ENCODE assay signal across 22 mouse cellular contexts in genomic region chr9:92587391-92587790, GRCm38 (mm10). TPM values are rescaled to one million over a fixed set of nuclear protein-coding genes. Genes with fewer than 3 reads are reported as not detected.
DNase-seq lines count a peak whose midpoint lies in the region; ATAC-seq and TF ChIP-seq lines count a peak whose summit lies in the region.
"Had no signal": no experiment of that assay in that cellular context is flagged by ENCODE, and none has a peak within 500 bp of the region (broad histone marks: within the 10 kb centered on the region; RNA-seq: fewer than 3 reads in every experiment).

No protein-coding gene starts in this region.

- no peak for DNase-seq in forebrain, embryonic 14.5 days (ENCODE audit: low spot score)
- DNase-seq in hindbrain, postnatal 0 days (ENCODE audit: low spot score) = no peak
- peak; percentile 64 for DNase-seq in midbrain, embryonic 11.5 days (ENCODE audit: low spot score, missing footprints)
- DNase-seq in midbrain, embryonic 10.5 days (ENCODE audit: low spot score) = no peak
- no peak for DNase-seq in layer of hippocampus, postnatal 36 days
- DNase-seq: adrenal gland, adult 2 months; adrenal gland, postnatal 25 days; cerebellum, adult 18-20 months; cerebellum, adult 9-11 months; cerebellum, postnatal 36 days; gastrocnemius, adult 2 months; gastrocnemius, postnatal 25 days; heart, postnatal 10 days; heart, postnatal 4 days had no signal

- no peak overlapping the region for H3K4me2 ChIP-seq in forebrain, embryonic 15.5 days (replicated peaks)
- H3K4me2 ChIP-seq in forebrain, embryonic 14.5 days (ENCODE audit: low read length) = no peak overlapping the region
- H3K4me2 ChIP-seq in hindbrain, postnatal 0 days (ENCODE audit: low read depth, low read length) = no peak overlapping the region
- no peak overlapping the region for H3K4me2 ChIP-seq in hindbrain, embryonic 12.5 days (replicated peaks)
- H3K4me2 ChIP-seq in midbrain, embryonic 11.5 days = no peak overlapping the region
- H3K4me2 ChIP-seq: embryonic facial prominence, embryonic 15.5 days; hindbrain, embryonic 14.5 days had no signal

- no peak for TF ChIP-seq CTCF in hindbrain, postnatal 0 days (IDR thresholded peaks at IDR 0.05; ENCODE audit: low read depth)

- no peaks in the 10 kb centered on the region for H3K27me3 ChIP-seq in forebrain, embryonic 15.5 days
- H3K27me3 ChIP-seq in forebrain, embryonic 14.5 days (replicated peaks; ENCODE audit: control insufficient read depth, insufficient read depth, low read length) = no peaks in the 10 kb centered on the region
- no peaks in the 10 kb centered on the region for H3K27me3 ChIP-seq in hindbrain, postnatal 0 days (ENCODE audit: insufficient read depth, low read length)
- no peaks in the 10 kb centered on the region for H3K27me3 ChIP-seq in hindbrain, embryonic 12.5 days
- H3K27me3 ChIP-seq in midbrain, embryonic 11.5 days (ENCODE audit: control insufficient read depth, insufficient read depth, low read length) = no peaks in the 10 kb centered on the region
- no peaks in the 10 kb centered on the region for H3K27me3 ChIP-seq in midbrain, embryonic 10.5 days (ENCODE audit: low read depth, poor library complexity, severe bottlenecking)
- H3K27me3 ChIP-seq: embryonic facial prominence, embryonic 15.5 days had no signal

- H3K4me1 ChIP-seq in forebrain, embryonic 15.5 days = no peaks in the 10 kb centered on the region
- H3K4me1 ChIP-seq in forebrain, embryonic 14.5 days (ENCODE audit: control insufficient read depth, insufficient read depth, low read length) = no peaks in the 10 kb centered on the region
- H3K4me1 ChIP-seq in hindbrain, postnatal 0 days (ENCODE audit: insufficient read depth, low read length) = no peaks in the 10 kb centered on the region
- 0 out of 2 replicates have a peak, but pooled peaks cover 3% of the 10 kb centered on the region for H3K4me1 ChIP-seq in hindbrain, embryonic 12.5 days
- H3K4me1 ChIP-seq in midbrain, embryonic 11.5 days (ENCODE audit: control insufficient read depth, insufficient read depth, low read length) = no peaks in the 10 kb centered on the region
- H3K4me1 ChIP-seq in midbrain, embryonic 10.5 days = no peaks in the 10 kb centered on the region
- H3K4me1 ChIP-seq: embryonic facial prominence, embryonic 15.5 days had no signal

- ATAC-seq in forebrain, embryonic 15.5 days (replicated peaks) = peak; percentile 13; the same call in 1 of the 2 replicates
- ATAC-seq in forebrain, embryonic 14.5 days = no peak
- 0 out of 2 replicates have a peak, but pooled peaks have one; percentile 29 for ATAC-seq in hindbrain, postnatal 0 days
- ATAC-seq in hindbrain, embryonic 12.5 days (ENCODE audit: low FRiP score) = no peak
- no peak for ATAC-seq in midbrain, embryonic 11.5 days (ENCODE audit: low FRiP score)
- ATAC-seq: inflammation-experienced regulatory T-cells, adult 6 months; intestine, postnatal 0 days had no signal

- H3K9me3 ChIP-seq in forebrain, embryonic 15.5 days = no peaks in the 10 kb centered on the region
- no peaks in the 10 kb centered on the region for H3K9me3 ChIP-seq in forebrain, embryonic 14.5 days (replicated peaks; ENCODE audit: control insufficient read depth, low read length)
- no peaks in the 10 kb centered on the region for H3K9me3 ChIP-seq in hindbrain, postnatal 0 days (ENCODE audit: low read length)
- no peaks in the 10 kb centered on the region for H3K9me3 ChIP-seq in hindbrain, embryonic 12.5 days (replicated peaks)
- no peaks in the 10 kb centered on the region for H3K9me3 ChIP-seq in midbrain, embryonic 11.5 days (ENCODE audit: control insufficient read depth, low read length)
- H3K9me3 ChIP-seq in midbrain, embryonic 10.5 days (replicated peaks) = no peaks in the 10 kb centered on the region
- H3K9me3 ChIP-seq: embryonic facial prominence, embryonic 15.5 days; heart, embryonic 10.5 days had no signal

- H3K36me3 ChIP-seq in forebrain, embryonic 15.5 days = 0 out of 2 replicates have a peak, but pooled peaks cover 4% of the 10 kb centered on the region
- peaks cover 11% of the 10 kb centered on the region; the same call in 1 of the 2 replicates for H3K36me3 ChIP-seq in forebrain, embryonic 14.5 days (ENCODE audit: control insufficient read depth, insufficient read depth, low read length)
- peaks cover 9% of the 10 kb centered on the region; the same call in 1 of the 2 replicates for H3K36me3 ChIP-seq in hindbrain, postnatal 0 days (ENCODE audit: insufficient read depth, low read length)
- H3K36me3 ChIP-seq in hindbrain, embryonic 12.5 days = peaks cover 10% of the 10 kb centered on the region
- H3K36me3 ChIP-seq in midbrain, embryonic 11.5 days (ENCODE audit: control insufficient read depth, insufficient read depth, low read length) = peaks cover 4% of the 10 kb centered on the region; the same call in 1 of the 2 replicates
- peaks cover 38% of the 10 kb centered on the region for H3K36me3 ChIP-seq in midbrain, embryonic 10.5 days

- 98% methylated on average over 8 of the region's 8 CpGs for WGBS in forebrain, embryonic 15.5 days
- WGBS in forebrain, embryonic 14.5 days = 96% methylated on average over 8 of the region's 8 CpGs
- 99% methylated on average over 8 of the region's 8 CpGs for WGBS in hindbrain, postnatal 0 days
- 94% methylated on average over 8 of the region's 8 CpGs for WGBS in hindbrain, embryonic 12.5 days
- 94% methylated on average over 8 of the region's 8 CpGs for WGBS in midbrain, embryonic 11.5 days
- whole genome bisulfite sequencing in midbrain, embryonic 10.5 days = 97% methylated on average over 8 of the region's 8 CpGs

- H3K4me3 ChIP-seq in forebrain, embryonic 15.5 days = no peak overlapping the region
- no peak overlapping the region for H3K4me3 ChIP-seq in forebrain, embryonic 14.5 days (ENCODE audit: low read depth, low read length)
- H3K4me3 ChIP-seq in hindbrain, postnatal 0 days (ENCODE audit: low read length) = no peak overlapping the region
- no peak overlapping the region for H3K4me3 ChIP-seq in hindbrain, embryonic 12.5 days
- no peak overlapping the region for H3K4me3 ChIP-seq in midbrain, embryonic 11.5 days (ENCODE audit: low read depth, low read length)
- H3K4me3 ChIP-seq in midbrain, embryonic 10.5 days = no peak overlapping the region
- H3K4me3 ChIP-seq: embryonic facial prominence, embryonic 15.5 days; erythroblast, embryonic 14.5 days; gastrocnemius, adult 2 months; heart, embryonic 10.5 days had no signal

- no peak overlapping the region for H3K27ac ChIP-seq in forebrain, embryonic 15.5 days (replicated peaks)
- no peak overlapping the region for H3K27ac ChIP-seq in forebrain, embryonic 14.5 days (ENCODE audit: low read depth, low read length)
- no peak overlapping the region for H3K27ac ChIP-seq in hindbrain, postnatal 0 days
- H3K27ac ChIP-seq in hindbrain, embryonic 12.5 days = no peak overlapping the region
- H3K27ac ChIP-seq in midbrain, embryonic 11.5 days (ENCODE audit: low read depth, low read length) = no peak overlapping the region
- no peak overlapping the region for H3K27ac ChIP-seq in midbrain, embryonic 10.5 days (replicated peaks)
- H3K27ac ChIP-seq: embryonic facial prominence, embryonic 15.5 days; gastrocnemius, adult 2 months; heart, embryonic 10.5 days; hindbrain, embryonic 14.5 days had no signal

- no peak overlapping the region for H3K9ac ChIP-seq in forebrain, embryonic 15.5 days (replicated peaks)
- H3K9ac ChIP-seq in forebrain, embryonic 14.5 days (ENCODE audit: low read length) = no peak overlapping the region
- no peak overlapping the region for H3K9ac ChIP-seq in hindbrain, postnatal 0 days (replicated peaks; ENCODE audit: low read length)
- no peak overlapping the region for H3K9ac ChIP-seq in hindbrain, embryonic 12.5 days
- H3K9ac ChIP-seq in midbrain, embryonic 11.5 days (ENCODE audit: low read length) = no peak overlapping the region
- H3K9ac ChIP-seq: embryonic facial prominence, embryonic 15.5 days; hindbrain, embryonic 14.5 days had no signal

RNA-seq across cellular contexts. Expression of gene Plod2, which starts 45.4 kb away (rescaled TPM):
- 8.6 and 10.8 TPM in 2 replicates for polyA plus RNA-seq in forebrain, embryonic 15.5 days (2015; fragmentation: Nextera tagmentation; extraction: Ambion mirVana)
- 10.4 and 11.0 TPM in 2 replicates for polyA plus RNA-seq in forebrain, embryonic 14.5 days (2014; fragmentation: Nextera tagmentation; extraction: Ambion mirVana)
- 7.6 and 14.1 TPM in 2 replicates for total RNA-seq in hindbrain, postnatal 0 days (2014; rRNA removed)
- polyA plus RNA-seq in hindbrain, postnatal 0 days (2015; fragmentation: Nextera tagmentation; extraction: Ambion mirVana) = 7.1 and 9.9 TPM in 2 replicates
- 48.6 and 58.2 TPM in 2 replicates for polyA plus RNA-seq in hindbrain, embryonic 12.5 days (2016; fragmentation: Nextera tagmentation; extraction: Ambion mirVana)
- 25.2 and 26.6 TPM in 2 replicates for polyA plus RNA-seq in midbrain, embryonic 11.5 days (2014; fragmentation: Nextera tagmentation; extraction: Ambion mirVana)
- polyA plus RNA-seq in midbrain, embryonic 10.5 days (2016; fragmentation: Nextera tagmentation; extraction: Ambion mirVana) = 23.3 and 25.6 TPM in 2 replicates
- total RNA-seq in layer of hippocampus, postnatal 36 days (2021) = 1 to 10 TPM; 7.2 to 8.6 TPM
- polyA plus RNA-seq: erythroblast, embryonic 14.5 days had no signal

Comparison
In these comparisons a context has a peak if more than half of its experiments do, and no peak if none do; other contexts are left out.
1. ATAC-seq: peak in forebrain, embryonic 15.5 days (single experiment) and hindbrain, postnatal 0 days (single experiment); none in forebrain, embryonic 14.5 days (single experiment), hindbrain, embryonic 12.5 days (single experiment) and midbrain, embryonic 11.5 days (single experiment).